Mouse (Mus musculus): ENCODE measurements around the gene Pcgf3. TPM values are rescaled to one million over a fixed set of nuclear protein-coding genes. Genes with fewer than 3 reads are reported as not detected.
A peak's percentile ranks its signal among the peaks of the same experiment; 100 is the strongest.

Gene Pcgf3
- total RNA-seq (2021) = 10 to 100 TPM; 40.9 to 43.4 TPM
- long read RNA-seq, experiment 1, full-length matches to known transcripts = 9 of 18 reads
- long read RNA-seq, experiment 1, partial matches to known transcripts = 2 of 18 reads
- long read RNA-seq, experiment 1, other reads (novel, unspliced or antisense) = 7 of 18 reads
- long read RNA-seq, experiment 2, full-length matches to known transcripts = 11 of 16 reads
- long read RNA-seq, experiment 2, partial matches to known transcripts = 0 of 16 reads
- long read RNA-seq, experiment 2, other reads (novel, unspliced or antisense) = 5 of 16 reads

DNA sequence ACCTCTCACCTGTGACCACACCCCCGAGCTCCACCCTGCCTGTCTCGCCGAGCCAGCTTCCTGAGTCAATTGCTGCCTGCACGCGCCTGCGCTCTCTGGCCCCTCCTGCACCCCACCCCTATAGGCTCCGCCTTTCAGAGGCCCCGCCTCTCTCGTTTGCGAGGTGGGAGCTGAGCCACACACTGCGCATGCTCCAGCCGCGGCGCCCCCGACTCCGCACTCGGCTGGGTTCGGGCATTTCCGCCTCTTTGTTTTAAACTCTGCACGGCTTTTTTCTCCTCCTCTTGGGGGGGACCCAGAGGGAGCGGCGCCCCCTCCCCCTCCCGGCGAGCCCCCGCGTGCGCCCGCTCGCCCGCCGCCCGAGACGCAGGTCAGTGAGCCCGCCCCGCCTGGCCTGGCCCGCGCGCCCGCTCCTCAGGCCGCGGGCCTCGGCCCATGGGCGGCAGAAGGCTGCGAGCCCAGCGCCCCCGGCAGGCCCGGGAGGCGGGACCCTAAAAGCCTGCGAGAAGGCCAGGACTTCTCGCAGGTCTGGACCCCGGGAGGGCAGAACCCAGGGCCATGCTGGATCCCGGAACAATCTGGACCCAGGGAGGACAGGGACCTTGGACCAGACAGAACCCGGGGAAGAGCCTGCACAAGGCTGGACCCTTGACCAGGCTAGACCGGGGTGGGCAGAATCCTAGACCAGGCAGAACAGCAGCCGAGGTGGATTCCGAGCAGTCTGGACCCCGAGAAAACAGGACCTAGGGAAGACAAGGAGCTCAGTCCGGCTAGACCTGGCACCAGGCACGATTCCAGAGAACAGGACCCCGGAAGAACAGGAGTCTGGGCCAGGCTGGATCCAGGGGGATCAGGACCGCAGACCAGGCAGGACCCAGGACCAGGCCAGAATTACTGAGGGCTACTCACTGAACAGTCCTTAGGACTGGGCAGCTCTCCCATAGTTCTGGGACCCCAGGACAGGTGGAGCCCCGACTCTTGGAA lies at the start of gene Pcgf3:
TSS of gene Pcgf3 (plus strand) at position 151 of the 984 bp plus-strand sequence.
- intact Hi-C loops (cut with DNase I) = no loop called here
- DNase-seq = peak; percentile 97 to 99

DNA sequence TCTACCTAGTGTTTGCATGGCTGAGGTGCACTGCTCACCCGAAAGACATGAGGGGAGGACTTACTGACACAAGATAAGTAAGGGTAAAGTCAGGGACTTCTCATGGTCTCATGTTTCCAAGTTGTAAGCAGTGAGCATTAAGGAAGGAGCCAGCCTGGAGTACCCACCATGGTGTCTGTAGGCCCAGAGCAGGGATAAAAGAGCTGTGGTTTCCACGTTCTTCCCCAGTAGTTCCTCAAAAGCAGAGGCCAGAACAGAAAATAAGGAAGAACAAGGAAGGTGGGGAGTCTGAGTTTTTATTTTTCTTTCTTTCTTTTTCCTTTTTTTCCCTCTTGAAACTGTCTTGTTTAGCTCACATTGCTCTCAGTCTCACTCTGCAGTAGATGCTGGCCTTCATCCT lies 46.3 kb upstream of the Pcgf3 start:
- DNase-seq = no peak
- intact Hi-C loops (cut with DNase I) = no loop called here

DNA sequence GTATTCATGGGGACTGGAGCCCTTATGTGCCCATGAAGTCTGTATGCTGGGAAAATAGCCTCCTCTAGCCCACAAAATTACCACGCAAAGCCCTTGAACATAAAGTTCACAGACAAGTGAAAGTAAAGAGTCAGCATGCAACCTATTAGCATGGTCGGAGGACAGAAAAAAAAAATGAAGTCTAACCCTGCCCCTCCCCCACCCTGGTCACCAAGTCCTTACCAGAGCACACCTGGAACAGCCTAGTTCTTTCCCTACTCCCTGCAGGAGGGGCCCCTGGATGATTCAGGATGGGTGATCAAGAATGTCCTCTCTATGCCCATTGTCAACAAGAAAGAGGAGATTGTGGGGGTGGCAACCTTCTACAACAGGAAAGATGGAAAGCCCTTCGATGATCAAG lies 38.3 kb upstream of the Pcgf3 start:
- intact Hi-C loops (cut with DNase I) = no loop called here
- DNase-seq = no peak

DNA sequence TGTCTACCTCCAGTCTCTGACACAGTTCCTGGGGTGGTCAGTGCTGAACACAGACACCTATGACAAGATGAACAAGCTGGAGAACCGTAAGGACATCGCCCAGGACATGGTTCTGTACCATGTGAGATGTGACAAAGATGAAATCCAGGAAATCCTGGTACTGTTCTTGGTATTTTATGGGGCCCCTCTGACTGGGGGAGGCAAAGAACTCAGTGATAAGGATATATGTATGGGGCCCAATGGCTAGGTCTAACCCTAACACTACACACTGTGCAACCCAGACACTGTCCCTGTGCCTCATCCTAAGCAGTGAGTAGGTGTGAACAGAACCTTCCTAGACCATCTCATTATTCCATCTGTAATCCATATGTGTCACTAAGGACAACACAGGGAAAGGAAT lies 37.6 kb upstream of the Pcgf3 start:
- no peak for DNase-seq
- intact Hi-C loops (cut with DNase I) = no loop called here

DNA sequence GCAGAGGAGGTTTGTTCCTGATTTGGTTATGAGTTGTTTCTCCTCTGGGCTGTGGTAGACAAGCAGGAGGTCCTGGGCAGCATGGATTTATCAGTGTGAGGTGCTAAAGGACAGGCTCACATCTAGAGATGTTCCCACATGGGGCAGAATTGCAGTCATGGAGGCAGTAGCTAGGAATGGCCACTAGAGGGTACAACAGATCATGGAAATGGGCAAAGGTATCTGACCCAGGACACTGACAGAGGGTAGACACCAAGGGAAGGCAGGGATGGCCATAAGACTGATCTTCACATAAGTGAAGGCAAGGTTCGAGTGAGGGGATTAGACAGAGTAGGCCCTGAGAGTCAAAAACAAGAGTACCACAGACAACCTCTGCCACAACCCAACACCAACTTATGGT lies 33.8 kb upstream of the Pcgf3 start:
- peak; percentile 41 to 65 for DNase-seq
- intact Hi-C loops (cut with DNase I) = loop anchor here (5.0 kb wide), 3 partner anchors 150 to 300 kb away; no protein-coding TSS in a partner anchor

DNA sequence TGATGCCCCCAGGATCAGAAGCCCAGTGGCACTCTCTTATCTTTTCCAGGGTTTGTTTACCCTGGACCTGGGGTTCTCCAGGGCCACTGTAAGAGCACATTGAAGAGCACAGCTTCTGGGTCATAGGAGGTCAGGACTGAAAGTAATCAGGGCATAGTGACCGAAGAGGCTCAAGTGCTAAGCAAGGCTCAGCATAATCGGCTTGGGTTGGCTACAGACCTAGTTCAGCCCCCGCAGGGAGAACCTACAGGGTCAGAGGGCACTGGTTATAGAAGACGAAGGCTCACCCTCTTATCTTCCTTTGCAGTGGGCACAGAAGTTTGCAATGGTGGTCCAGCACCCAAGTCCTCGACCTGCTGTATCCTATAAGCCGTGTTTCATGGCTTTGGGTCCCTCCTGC lies 29.8 kb upstream of the Pcgf3 start:
- intact Hi-C loops (cut with DNase I) = no loop called here
- DNase-seq = no peak

DNA sequence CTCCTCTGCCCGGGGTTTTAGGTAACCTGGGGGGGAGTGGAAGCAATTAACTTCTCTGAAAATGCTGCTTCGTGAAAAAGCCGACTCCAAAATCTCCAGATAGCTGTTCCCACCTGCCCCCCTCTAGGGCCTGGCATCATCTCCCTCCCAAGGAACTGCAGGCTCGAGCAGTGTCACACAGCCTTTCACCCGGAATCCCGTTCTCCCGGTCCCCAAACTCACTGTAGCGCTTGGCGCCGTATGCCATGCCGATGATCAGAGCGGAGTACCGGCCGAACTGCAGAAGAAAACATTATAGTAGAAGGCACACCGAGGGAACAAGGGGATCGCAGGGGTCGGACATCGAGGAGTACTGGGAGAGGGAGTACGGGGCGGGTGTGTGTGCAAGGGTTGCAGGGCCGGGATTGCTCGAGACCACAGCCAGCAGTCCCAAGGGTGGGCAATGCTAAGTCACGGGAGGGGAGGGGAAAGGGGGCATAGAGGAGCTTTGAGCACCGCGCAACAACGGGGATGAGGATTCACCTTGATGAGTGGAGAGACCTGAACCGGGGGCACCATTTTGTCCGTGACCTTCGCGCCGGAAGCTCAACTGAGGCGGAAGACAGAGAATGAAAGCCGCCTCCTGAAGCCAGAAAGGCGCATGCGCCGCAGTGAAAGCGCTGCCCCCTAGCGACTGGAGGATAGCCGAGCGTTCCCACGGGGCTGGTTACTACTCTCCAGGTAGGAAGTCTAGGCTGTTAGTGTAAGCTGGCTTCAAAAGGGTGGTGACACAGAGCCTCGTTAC lies 27.0 kb upstream of the Pcgf3 start, which contains the start of gene Atp5k:
TSS of gene Atp5k (minus strand) at position 645 of the 784 bp plus-strand sequence.
- intact Hi-C loops (cut with DNase I) = no loop called here

DNA sequence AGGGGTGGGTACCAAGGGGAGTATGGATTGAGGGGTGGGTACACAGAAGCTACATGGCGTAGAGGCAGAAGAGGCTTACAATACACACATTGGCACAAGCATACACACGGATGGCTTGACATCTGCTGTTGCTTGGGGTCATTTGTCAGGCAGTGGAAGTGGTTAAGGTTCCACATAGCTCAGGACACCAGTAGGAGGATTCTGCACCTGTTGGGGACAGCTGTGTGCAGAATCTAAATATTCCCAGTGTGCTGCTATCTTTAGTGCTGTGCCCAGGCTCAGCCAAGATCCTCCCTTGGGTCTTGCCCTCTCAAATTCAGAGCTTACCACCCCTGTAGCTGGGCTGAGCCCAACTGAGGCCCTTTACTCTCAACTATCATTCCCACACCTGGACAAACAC lies 24.9 kb upstream of the Pcgf3 start:
- no peak for DNase-seq
- intact Hi-C loops (cut with DNase I) = no loop called here

More for the DNA sequence above, 27.0 kb upstream of the Pcgf3 start, which contains the start of gene Atp5k:
- DNase-seq = peak; percentile 91 to 95

DNA sequence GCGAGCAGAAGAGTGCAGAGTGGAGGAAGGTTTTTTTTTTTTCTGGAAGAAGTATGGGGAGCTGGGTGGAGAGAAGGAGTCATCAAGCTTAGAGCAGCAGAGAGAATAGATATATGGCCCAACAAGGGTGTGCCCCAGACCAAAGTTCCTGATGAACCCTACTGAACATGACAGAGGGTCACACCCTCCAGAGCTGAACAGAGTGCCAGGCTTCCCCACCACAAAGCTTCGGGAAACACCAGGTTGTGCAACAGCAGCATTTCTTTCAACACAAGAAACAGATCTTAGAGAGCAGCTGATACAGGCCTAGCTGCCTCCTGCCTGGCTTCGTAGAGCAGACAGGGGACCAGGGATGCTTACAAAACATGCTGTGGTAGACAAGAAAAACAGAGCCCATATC lies 14.1 kb upstream of the Pcgf3 start:
- intact Hi-C loops (cut with DNase I) = no loop called here
- DNase-seq = no peak

DNA sequence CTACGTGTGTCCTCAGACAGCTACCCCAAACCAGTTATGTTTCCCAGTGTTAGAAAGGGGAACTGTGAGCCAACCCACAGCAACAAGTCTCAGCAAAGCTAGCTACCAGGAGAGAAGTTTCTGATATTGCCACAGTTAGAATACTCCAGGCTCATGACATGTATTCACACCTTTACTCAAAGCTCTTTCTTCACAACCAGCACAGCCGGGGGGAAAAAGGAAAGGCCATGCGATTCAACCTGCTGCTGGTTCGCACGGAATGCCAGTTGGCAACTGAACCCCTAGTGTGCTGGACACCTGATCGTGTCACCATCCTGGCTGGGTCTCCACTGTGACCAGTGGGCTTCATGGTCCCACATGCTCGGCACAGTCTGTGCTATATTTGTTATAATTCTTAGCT lies 13.2 kb upstream of the Pcgf3 start:
- no peak for DNase-seq
- intact Hi-C loops (cut with DNase I) = no loop called here

DNA sequence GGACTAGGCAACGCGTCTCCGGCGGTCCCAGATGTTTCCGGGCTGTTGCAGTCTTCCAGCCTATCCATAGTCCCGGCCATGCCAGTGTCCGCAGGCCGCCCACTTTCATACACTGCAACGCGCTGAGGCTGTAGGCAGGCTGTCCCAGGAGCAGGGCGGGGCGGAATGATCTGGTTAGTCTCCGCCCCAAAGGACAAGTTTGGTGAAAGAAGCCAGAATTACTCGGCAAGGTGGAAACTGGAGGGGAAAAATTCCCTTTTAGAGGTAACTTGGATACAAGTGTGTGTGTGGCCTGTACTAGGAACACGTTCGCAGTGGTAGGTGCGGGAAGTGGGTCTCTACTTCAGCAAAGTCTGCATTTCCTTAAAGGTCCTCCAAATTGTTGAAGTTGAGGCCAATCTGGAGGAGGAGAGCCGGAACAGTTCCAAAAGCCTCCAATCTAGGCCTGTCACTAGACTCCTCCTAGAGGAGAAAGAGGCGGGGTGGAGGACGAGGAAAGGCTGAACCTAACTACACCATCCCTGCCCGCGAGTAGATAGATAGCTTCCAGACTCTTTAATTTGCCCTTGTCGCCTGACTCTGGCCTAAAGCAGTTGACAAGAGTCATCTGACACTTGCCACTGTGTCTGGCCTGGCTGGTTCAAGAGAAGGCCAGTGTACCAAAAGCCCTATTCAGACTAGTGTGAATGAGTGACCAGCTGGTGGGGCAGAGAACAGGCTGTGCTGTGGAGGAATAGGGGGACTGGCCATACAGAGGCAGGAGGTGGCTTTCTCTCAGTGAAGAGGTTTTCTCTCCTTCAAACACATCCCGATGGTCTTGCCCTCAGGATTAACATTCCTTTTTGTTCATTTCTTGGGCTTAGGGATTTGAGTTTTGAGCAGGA lies 12.0 kb upstream of the Pcgf3 start, which contains the start of gene Mfsd7a:
TSS of gene Mfsd7a (minus strand) at position 107 of the 884 bp plus-strand sequence.
- peak; percentile 75 to 77 for DNase-seq
- intact Hi-C loops (cut with DNase I) = no loop called here

DNA sequence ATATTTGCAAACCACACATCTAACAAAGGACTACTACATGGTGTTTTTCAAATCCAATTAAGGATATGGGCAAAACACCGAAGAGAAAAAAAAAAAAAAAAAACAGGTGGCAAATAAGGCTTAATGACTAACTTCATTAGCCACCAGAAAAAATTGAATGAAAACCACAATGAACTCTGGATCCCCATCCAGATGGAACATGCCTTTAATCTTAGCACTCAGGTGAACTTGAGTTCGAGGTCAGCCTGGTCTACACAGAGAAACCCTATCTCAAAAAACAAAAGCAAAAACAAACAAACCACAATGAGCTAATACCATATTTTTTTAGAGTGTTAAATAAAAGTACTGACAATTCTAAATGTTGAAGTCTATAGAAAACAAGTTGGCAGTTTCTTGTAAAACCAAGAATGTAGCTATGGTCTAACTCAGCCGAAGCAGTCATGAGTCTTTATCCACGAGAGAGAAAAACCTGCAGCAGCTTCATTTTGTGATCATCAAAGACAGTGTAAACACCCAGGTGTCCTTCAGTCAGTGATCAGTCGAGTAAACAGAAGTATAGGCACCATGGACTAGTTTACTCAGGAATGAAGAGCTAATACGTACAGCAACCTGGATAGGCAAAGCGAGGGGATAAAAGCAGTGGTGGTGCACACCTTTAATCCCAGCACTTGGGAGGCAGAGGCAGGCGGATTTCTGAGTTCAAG lies 10.0 kb upstream of the Pcgf3 start:
- no peak for DNase-seq
- intact Hi-C loops (cut with DNase I) = no loop called here

DNA sequence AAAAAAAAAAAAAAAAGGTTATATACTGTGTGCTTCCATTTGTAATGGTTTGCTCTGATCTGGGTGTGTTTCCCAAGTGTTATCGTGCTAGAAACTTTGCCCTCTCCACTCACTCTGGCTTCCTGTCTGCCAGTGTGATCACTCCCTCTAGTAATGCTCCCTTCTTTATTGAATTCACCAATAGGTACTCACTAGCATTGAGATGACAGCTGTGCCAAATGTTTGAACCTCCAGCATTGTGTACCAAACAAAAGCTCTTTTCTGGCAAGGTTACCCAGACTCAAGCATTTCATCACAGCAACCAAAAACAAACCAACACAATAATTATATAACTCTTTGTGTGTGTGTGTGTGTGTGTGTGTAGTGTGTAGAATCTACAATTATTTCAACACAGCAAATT lies 9.4 kb upstream of the Pcgf3 start:
- intact Hi-C loops (cut with DNase I) = no loop called here
- no peak for DNase-seq

DNA sequence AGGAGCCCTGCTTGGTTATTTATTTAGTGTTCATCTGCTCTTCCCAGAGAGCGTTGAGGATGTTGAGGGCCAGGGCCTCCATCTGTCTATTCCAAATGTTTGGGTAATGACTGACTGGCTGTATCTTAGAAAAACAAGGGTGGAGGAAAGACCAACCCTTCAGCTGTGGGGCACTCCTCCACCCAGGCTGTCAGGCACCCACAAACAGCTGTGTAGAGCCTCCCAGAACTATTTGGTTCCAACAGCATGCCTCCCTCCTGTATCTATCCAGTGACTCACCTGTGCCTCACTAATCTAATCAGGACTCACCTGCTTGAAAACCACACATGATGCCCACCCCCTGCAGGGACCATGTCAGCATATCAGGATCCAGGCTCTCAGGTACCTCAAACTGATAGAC lies 8.6 kb upstream of the Pcgf3 start:
- intact Hi-C loops (cut with DNase I) = no loop called here
- no peak for DNase-seq

DNA sequence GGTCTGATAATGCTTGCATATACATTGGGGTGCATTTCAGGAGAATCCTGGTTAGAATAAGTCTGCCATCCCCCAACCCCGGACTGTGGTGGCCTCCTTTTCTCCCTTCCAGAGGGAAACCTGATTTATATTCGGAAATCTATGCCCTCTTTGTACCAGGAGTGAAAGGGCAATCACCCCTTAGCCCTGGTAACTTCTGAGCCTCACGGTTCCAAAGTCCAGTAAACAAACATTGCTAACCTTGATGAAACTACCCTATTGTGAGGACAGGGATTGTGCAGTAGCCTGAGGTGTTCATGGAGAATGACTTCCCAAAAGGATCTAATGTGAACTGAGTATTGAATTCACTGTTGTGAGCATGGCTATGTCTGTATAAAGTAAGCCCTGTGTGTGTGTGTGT lies 6.9 kb upstream of the Pcgf3 start:
- DNase-seq = no peak
- intact Hi-C loops (cut with DNase I) = no loop called here

DNA sequence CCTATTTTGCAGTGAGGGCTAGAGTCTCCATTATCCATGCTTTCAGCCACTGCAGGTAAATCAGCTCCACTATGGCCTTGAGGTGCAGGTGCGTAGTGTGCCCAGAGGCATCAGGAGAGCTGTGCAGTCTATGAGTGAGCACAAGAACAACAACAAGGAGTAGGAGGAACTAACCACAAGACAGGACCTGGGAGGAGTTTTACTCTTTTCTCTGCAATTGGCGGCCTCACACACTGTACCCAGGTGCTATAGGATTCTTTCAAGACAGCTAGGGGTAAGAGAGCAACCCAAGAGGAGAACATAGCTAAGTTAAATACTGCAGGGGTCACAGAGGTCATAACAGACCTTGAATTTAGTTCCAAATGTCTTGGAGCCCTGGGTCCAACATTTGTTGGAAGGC lies 2.3 kb upstream of the Pcgf3 start:
- no peak for DNase-seq
- intact Hi-C loops (cut with DNase I) = no loop called here

DNA sequence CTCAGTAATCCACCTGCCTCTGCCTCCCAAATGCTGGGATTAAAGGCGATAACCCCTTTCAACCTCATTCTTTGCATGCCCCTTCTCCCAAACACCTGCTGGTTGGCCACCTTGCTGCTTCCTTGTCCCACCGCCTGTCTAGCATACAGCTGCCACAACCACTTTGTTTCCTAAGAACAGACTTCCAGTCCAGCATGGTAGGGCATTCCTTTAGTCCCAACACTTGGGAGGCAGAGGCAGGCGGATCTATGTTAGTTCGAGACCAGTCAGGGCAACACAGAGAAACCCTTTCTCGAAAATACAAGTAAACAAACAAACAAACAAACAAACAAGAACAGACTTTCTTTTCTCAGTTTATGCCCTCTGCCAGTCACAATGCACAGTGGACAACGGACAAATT lies 571 bp upstream of the Pcgf3 start:
- DNase-seq = no peak
- intact Hi-C loops (cut with DNase I) = no loop called here

DNA sequence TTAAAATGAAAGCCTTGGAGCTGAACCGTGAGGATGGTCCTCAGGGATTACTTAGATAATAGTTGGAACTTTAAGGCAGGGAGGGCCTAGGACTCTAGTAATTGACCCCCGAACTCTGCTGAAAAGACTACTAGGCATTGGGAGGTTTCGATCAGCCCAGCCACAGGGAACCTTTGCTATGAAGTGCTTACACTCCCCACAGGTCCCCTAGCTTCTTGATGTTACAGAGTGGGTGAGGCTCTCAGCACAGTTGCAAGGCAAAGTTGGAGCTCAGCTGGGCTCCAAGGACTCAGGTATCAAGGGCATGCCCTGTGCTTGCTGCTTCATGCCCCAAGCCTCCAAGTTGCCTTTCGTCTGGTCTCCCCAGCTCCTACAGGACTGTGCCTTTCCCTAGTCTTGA lies 1.4 kb downstream of the Pcgf3 start:
- intact Hi-C loops (cut with DNase I) = no loop called here
- no peak for DNase-seq
